Mouse (Mus musculus) adrenal gland, adult 8-10 months (tissue): ENCODE results near the gene Prss22. TPM values are rescaled to one million over a fixed set of nuclear protein-coding genes. Genes with fewer than 3 reads are reported as not detected.

ENCODE experiments used
- DNase-seq: peaks from one replicate; pipeline ENCODE4 v3.0.0; 2022
- total RNA-seq, 4 experiments: library from RNA; stranded (reverse); gene quantifications; 2 replicates each; pipeline ENCODE4 v1.2.4; 2022

The Prss22 gene
- not detected for total RNA-seq

DNA sequence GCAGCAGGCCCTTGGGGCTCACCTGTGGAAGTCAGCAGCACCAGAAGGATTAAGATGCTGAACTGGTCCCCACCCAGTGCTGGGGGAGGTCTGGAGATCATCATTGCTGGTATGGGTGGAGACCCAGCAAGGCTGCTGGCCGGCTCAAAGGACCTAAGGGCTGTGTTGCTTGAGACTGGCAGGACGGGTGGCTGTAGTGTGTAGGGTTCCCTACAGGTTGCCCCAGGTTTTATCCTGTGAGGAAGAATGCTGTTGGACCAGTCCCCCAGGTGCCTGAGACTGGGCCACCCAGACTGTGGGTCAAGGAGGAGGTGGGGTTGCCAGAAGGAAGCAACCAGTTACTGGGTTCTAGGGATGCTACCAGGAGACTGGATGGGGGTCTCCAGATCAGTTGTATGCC, at the start of gene Prss22:
Prss22 (minus strand) TSS at position 200 of the 400 bp plus-strand sequence.
- no peak for DNase-seq

GRCm38 (mm10) chr17:24046026-24046425, 48.1 kb upstream of the Prss22 start:
- no peak for DNase-seq

- DNase-seq, result peak; percentile 19
Measured at GRCm38 (mm10) chr17:24045608-24046007, 47.7 kb upstream of the Prss22 start.

- no peak for DNase-seq
Measured at GRCm38 (mm10) chr17:24044482-24044881, 46.6 kb upstream of the Prss22 start.

GRCm38 (mm10) chr17:24037844-24038243, 39.9 kb upstream of the Prss22 start, which contains the start of gene Prss27:
Gene Prss27 (plus strand): TSS chr17:24038144.
- DNase-seq, result no peak

DNA sequence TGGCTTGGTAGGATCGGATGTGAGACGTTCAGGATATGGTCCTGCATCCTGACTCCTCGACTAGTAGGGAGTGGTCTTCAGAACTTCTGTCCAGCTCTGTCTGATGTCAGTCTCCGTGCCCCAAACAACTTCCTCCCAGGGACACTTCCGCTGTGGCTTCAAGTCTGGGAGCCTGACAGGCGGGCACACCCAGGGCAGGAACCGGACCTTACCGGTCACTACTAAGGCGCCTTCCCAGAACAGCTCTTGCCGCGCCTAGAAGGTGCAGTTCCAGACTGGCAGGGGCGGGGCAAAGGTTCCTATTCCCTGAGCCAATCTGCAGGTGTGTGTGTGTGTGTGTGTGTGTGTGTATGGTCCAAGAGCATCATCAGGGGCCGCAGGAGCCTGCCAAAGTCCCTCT, 39.5 kb upstream of the Prss22 start:
- no peak for DNase-seq

DNA sequence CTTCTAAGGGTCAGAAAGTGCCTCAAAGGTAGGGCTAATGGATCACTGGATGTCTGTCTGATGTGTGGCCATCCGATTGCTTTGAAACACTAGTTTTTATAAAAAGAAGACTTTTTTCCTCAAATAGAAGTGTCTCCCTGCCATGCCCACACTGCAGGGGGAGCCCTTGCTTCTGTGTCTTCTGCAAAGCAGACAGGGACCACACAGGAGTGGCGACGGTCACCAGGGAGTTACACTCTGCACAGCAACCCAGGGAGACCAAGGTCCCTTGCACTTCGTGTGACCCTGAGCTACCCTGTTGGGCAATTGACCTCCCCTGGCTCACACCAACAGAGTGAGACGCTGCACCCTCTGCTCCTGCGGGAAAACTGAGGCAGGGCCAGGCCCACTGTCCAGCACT, 39.1 kb upstream of the Prss22 start:
- DNase-seq, result peak; percentile 36

DNA sequence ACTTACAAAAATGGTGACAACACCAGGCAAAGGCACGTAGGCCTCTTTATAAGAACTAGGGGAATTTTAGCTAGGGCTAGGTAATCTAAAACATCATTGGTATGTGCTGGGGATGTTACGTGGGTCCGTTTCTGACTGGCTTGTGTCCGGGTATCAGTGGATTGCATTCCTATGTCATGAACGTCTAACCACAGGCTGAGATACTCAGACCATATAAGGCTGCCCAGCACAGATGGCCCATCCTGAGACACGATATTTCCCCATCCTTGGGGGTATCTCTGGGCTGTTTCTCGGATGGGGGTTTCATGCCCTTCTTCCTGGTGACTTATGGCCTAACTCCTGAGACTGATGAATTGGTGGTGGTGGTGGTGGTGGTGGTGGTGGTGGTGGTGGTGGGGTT, 37.2 kb upstream of the Prss22 start:
- DNase-seq, result no peak

DNA sequence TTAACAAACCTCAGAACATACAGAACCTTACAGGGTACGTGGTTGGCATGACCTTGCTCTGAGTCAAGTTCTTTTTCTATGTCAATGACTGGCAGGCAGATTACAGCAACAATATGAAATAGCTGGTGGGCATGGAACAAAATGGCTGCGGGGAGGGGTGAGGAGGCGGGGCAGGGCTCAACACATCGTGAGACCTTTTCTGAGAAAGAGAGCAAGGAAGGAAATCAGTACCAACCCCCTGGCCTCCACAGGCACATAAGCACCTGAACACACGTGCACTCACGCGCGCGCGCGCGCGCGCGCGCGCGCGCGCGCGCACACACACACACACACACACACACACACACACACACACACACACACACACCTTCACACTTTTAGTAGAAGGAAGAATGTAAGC, 32.7 kb upstream of the Prss22 start:
- DNase-seq, result no peak

- DNase-seq, result no peak
Measured at GRCm38 (mm10) chr17:24029477-24029876, 31.6 kb upstream of the Prss22 start.

- DNase-seq, result no peak
Measured at GRCm38 (mm10) chr17:24021375-24022199, 23.7 kb upstream of the Prss22 start.

- no peak for DNase-seq
Measured at GRCm38 (mm10) chr17:24020696-24021095, 22.8 kb upstream of the Prss22 start.

GRCm38 (mm10) chr17:24015727-24016126, 17.8 kb upstream of the Prss22 start:
- no peak for DNase-seq

GRCm38 (mm10) chr17:24014433-24014965, 16.6 kb upstream of the Prss22 start:
- no peak for DNase-seq

DNA sequence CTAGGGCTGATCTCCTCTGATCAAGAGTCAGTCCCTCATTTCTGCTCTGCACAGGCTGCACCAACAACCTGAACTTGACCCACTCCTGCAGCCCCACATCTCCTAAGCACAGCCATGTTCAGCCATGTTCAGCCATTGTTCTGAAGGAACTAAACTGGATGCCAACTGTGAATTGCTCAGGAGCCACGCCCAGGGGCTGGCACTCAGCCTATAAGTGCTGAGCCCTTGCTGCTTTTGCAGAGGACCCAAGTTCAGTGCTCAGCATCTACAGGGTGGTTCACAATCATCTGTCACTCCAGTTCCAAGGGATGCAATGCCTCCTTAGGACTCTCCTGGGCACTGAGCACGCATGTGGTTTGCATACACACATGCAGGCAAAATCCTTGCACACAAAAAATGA, 15.0 kb upstream of the Prss22 start:
- no peak for DNase-seq

GRCm38 (mm10) chr17:24009617-24010016, 11.7 kb upstream of the Prss22 start:
- DNase-seq, result no peak

DNA sequence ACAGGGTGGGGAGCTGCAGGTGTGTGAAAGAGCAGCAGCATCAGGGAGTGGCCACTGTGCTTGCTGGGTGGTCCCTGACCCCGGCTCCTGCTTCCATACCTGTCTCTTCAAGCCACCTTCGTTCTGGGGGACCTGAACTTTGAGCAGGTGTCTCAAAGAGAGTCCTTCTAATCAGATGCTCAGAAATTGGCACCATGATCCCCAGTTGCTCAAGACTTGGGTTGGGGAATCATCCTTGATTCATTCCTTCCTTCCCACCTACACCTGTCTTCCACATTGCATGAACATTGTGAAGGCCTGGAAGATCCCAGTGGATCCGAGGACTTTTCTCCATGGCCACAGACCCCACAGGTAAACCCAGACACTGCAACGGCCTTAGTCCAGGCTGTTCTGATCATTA, 10.2 kb upstream of the Prss22 start:
- DNase-seq, result no peak

GRCm38 (mm10) chr17:24007391-24007790, 9.5 kb upstream of the Prss22 start:
- DNase-seq, result peak; percentile 87

GRCm38 (mm10) chr17:24006930-24007329, 9.0 kb upstream of the Prss22 start:
- DNase-seq, result no peak

DNA sequence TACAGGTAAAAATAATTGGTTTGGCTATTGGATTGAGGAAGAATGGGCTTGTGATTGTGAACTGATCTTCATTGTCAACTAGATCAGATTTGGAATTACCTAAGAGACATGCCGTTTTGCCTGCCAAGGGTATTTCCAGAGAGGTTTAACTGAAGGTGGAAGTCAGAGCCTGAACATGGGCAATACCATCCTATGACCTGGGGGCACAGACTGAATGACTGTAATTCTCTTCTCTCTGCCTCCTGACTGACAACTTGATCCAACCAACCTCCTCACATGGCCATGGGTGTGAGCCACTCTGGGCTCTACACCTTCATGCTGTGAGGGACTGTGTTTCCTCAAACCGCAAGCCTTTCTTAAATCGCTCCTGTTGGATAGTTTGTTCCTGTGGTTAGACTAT, 7.1 kb upstream of the Prss22 start:
- DNase-seq, result no peak

- DNase-seq, result peak; percentile 74
Measured at GRCm38 (mm10) chr17:24004071-24004665, 6.3 kb upstream of the Prss22 start.

DNA sequence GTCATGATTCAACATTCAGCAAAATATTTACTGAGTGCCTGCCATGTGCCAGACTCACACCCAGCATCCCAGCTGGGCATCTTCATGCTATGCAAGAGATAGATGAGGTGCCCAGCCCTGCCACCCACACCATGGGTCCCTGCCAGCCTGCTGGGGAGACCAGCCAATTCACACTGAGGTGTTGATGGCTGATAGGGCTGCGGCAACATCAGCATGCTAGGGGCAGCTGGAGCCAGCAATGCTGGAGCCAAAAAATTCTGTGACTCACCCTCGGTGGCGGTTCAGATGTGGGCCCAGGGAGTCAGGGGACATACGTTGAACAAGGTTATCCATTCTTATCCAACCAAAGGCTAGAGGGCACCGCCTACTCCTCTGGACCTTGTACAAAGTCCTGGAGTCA, 2.5 kb upstream of the Prss22 start:
- DNase-seq, result peak; percentile 42

GRCm38 (mm10) chr17:23998383-23998782, 483 bp upstream of the Prss22 start:
- no peak for DNase-seq

GRCm38 (mm10) chr17:23995421-23995820, 2.5 kb downstream of the Prss22 start:
- DNase-seq, result no peak
